Mouse (Mus musculus): ENCODE measurements around the gene Fam166b. TPM values are rescaled to one million over a fixed set of nuclear protein-coding genes. Genes with fewer than 3 reads are reported as not detected.

The Fam166b gene
- polyA plus RNA-seq, 1 experiment from 2014 or later, result 0.10 TPM

GRCm38 (mm10) chr4:43396381-43396780, 32.6 kb downstream of the Fam166b start:
- H3K9me3 ChIP-seq, result no peaks in the 10 kb centered on the region
- no peak overlapping the region for H3K27ac ChIP-seq
- H3K27me3 ChIP-seq (ENCODE audit: poor library complexity, severe bottlenecking), result no peaks in the 10 kb centered on the region
- no peaks in the 10 kb centered on the region for H3K36me3 ChIP-seq (replicated peaks)
- WGBS, result 88% methylated on average over 5 of the region's 5 CpGs
- no peak overlapping the region for H3K4me3 ChIP-seq
- H3K4me1 ChIP-seq, result peaks cover 52% of the 10 kb centered on the region
- no peak for DNase-seq (ENCODE audit: extremely low spot score, low spot score)

- 77% methylated on average over 9 of the region's 9 CpGs for WGBS
- Histone ChIP-seq H3K4me3 (no peak overlapping the region), H3K36me3 (replicated peaks) (no peaks in the 10 kb centered on the region), H3K9me3 (no peaks in the 10 kb centered on the region), H3K27ac (no peak overlapping the region), H3K4me1 (peaks cover 47% of the 10 kb centered on the region), H3K27me3 (ENCODE audit: poor library complexity, severe bottlenecking) (no peaks in the 10 kb centered on the region)
- DNase-seq (ENCODE audit: extremely low spot score, low spot score), result no peak
Observed at GRCm38 (mm10) chr4:43395836-43396235, 33.1 kb downstream of the Fam166b start.

GRCm38 (mm10) chr4:43395147-43395546, 33.8 kb downstream of the Fam166b start:
- H3K36me3 ChIP-seq (replicated peaks), result no peaks in the 10 kb centered on the region
- no peak overlapping the region for H3K4me3 ChIP-seq
- H3K27ac ChIP-seq, result peak overlapping the region; percentile 65; the same call in 1 of the 2 replicates
- no peaks in the 10 kb centered on the region for H3K27me3 ChIP-seq (ENCODE audit: poor library complexity, severe bottlenecking)
- 90% methylated on average over 5 of the region's 5 CpGs for WGBS
- H3K9me3 ChIP-seq, result no peaks in the 10 kb centered on the region
- H3K4me1 ChIP-seq, result peaks cover 42% of the 10 kb centered on the region
- no peak for DNase-seq (ENCODE audit: extremely low spot score, low spot score)

- no peaks in the 10 kb centered on the region for H3K9me3 ChIP-seq
- no peaks in the 10 kb centered on the region for H3K36me3 ChIP-seq (replicated peaks)
- WGBS, result 68% methylated on average over 15 of the region's 15 CpGs
- H3K4me3 ChIP-seq, result no peak overlapping the region
- no peak for DNase-seq (ENCODE audit: extremely low spot score, low spot score)
- H3K27me3 ChIP-seq (ENCODE audit: poor library complexity, severe bottlenecking), result no peaks in the 10 kb centered on the region
- H3K27ac ChIP-seq, result peak overlapping the region; percentile 65
- H3K4me1 ChIP-seq, result peaks cover 40% of the 10 kb centered on the region
Observed at GRCm38 (mm10) chr4:43394345-43394891, 34.5 kb downstream of the Fam166b start.

GRCm38 (mm10) chr4:43391521-43392050, 37.3 kb downstream of the Fam166b start:
- no peaks in the 10 kb centered on the region for H3K9me3 ChIP-seq
- H3K36me3 ChIP-seq (replicated peaks), result no peaks in the 10 kb centered on the region
- no peak overlapping the region for H3K27ac ChIP-seq
- H3K4me3 ChIP-seq, result no peak overlapping the region
- peaks cover 23% of the 10 kb centered on the region for H3K4me1 ChIP-seq
- 70% methylated on average over 3 of the region's 3 CpGs for WGBS
- no peaks in the 10 kb centered on the region for H3K27me3 ChIP-seq (ENCODE audit: poor library complexity, severe bottlenecking)
- DNase-seq (ENCODE audit: extremely low spot score, low spot score), result no peak

- Histone ChIP-seq H3K36me3 (replicated peaks) (no peaks in the 10 kb centered on the region), H3K27me3 (ENCODE audit: poor library complexity, severe bottlenecking) (no peaks in the 10 kb centered on the region), H3K4me1 (peaks cover 22% of the 10 kb centered on the region), H3K27ac (no peak overlapping the region), H3K9me3 (no peaks in the 10 kb centered on the region), H3K4me3 (no peak overlapping the region)
- 72% methylated on average over 9 of the region's 9 CpGs for WGBS
- DNase-seq (ENCODE audit: extremely low spot score, low spot score), result no peak
Observed at GRCm38 (mm10) chr4:43389845-43390440, 39.0 kb downstream of the Fam166b start.

GRCm38 (mm10) chr4:43389390-43389789, 39.5 kb downstream of the Fam166b start:
- H3K4me3 ChIP-seq, result no peak overlapping the region
- no peak overlapping the region for H3K27ac ChIP-seq
- peaks cover 17% of the 10 kb centered on the region for H3K4me1 ChIP-seq
- no peaks in the 10 kb centered on the region for H3K9me3 ChIP-seq
- WGBS, result 85% methylated on average over 2 of the region's 2 CpGs
- no peaks in the 10 kb centered on the region for H3K36me3 ChIP-seq (replicated peaks)
- no peaks in the 10 kb centered on the region for H3K27me3 ChIP-seq (ENCODE audit: poor library complexity, severe bottlenecking)
- DNase-seq (ENCODE audit: extremely low spot score, low spot score), result no peak

GRCm38 (mm10) chr4:43386932-43387331, 42.0 kb downstream of the Fam166b start:
- H3K36me3 ChIP-seq (replicated peaks), result no peaks in the 10 kb centered on the region
- no peak overlapping the region for H3K27ac ChIP-seq
- DNase-seq (ENCODE audit: extremely low spot score, low spot score), result no peak
- H3K4me1 ChIP-seq, result peaks cover 21% of the 10 kb centered on the region
- no peaks in the 10 kb centered on the region for H3K9me3 ChIP-seq
- H3K4me3 ChIP-seq, result no peak overlapping the region
- H3K27me3 ChIP-seq (ENCODE audit: poor library complexity, severe bottlenecking), result peaks cover 8% of the 10 kb centered on the region

GRCm38 (mm10) chr4:43384541-43384940, 44.4 kb downstream of the Fam166b start:
- Histone ChIP-seq H3K27ac (no peak overlapping the region), H3K4me1 (peaks cover 21% of the 10 kb centered on the region), H3K36me3 (replicated peaks) (no peaks in the 10 kb centered on the region), H3K27me3 (ENCODE audit: poor library complexity, severe bottlenecking) (peaks cover 29% of the 10 kb centered on the region), H3K4me3 (no peak overlapping the region), H3K9me3 (no peaks in the 10 kb centered on the region)
- WGBS, result 91% methylated on average over 3 of the region's 3 CpGs
- no peak for DNase-seq (ENCODE audit: extremely low spot score, low spot score)

- 85% methylated on average over 5 of the region's 5 CpGs for WGBS
- H3K27me3 ChIP-seq (ENCODE audit: poor library complexity, severe bottlenecking), result peaks cover 31% of the 10 kb centered on the region
- no peaks in the 10 kb centered on the region for H3K9me3 ChIP-seq
- no peaks in the 10 kb centered on the region for H3K36me3 ChIP-seq (replicated peaks)
- H3K4me1 ChIP-seq, result peaks cover 21% of the 10 kb centered on the region
- no peak overlapping the region for H3K4me3 ChIP-seq
- DNase-seq (ENCODE audit: extremely low spot score, low spot score), result no peak
- no peak overlapping the region for H3K27ac ChIP-seq
Observed at GRCm38 (mm10) chr4:43384083-43384460, 44.9 kb downstream of the Fam166b start.

- H3K36me3 ChIP-seq (replicated peaks), result no peaks in the 10 kb centered on the region
- DNase-seq (ENCODE audit: extremely low spot score, low spot score), result no peak
- H3K27me3 ChIP-seq (ENCODE audit: poor library complexity, severe bottlenecking), result peaks cover 31% of the 10 kb centered on the region
- H3K27ac ChIP-seq, result no peak overlapping the region
- no peak overlapping the region; the same call in 1 of the 2 replicates for H3K4me3 ChIP-seq
- H3K4me1 ChIP-seq, result peaks cover 21% of the 10 kb centered on the region
- WGBS, result 80% methylated on average over 11 of the region's 11 CpGs
- H3K9me3 ChIP-seq, result no peaks in the 10 kb centered on the region
Observed at GRCm38 (mm10) chr4:43383246-43384082, 45.5 kb downstream of the Fam166b start.

GRCm38 (mm10) chr4:43382155-43383020, 46.5 kb downstream of the Fam166b start:
- Histone ChIP-seq H3K4me1 (peaks cover 21% of the 10 kb centered on the region), H3K9me3 (no peaks in the 10 kb centered on the region), H3K4me3 (peak overlapping the region; percentile 80), H3K36me3 (replicated peaks) (no peaks in the 10 kb centered on the region), H3K27me3 (ENCODE audit: poor library complexity, severe bottlenecking) (peaks cover 31% of the 10 kb centered on the region), H3K27ac (peak overlapping the region; percentile 87)
- WGBS, result 7% methylated on average over 32 of the region's 33 CpGs
- DNase-seq (ENCODE audit: extremely low spot score, low spot score), result no peak

Data from forebrain, embryonic 10.5 days (tissue).